Mouse (Mus musculus): Measurements from ENCODE around the gene Zfp687.

Zfp687 gene

DNA sequence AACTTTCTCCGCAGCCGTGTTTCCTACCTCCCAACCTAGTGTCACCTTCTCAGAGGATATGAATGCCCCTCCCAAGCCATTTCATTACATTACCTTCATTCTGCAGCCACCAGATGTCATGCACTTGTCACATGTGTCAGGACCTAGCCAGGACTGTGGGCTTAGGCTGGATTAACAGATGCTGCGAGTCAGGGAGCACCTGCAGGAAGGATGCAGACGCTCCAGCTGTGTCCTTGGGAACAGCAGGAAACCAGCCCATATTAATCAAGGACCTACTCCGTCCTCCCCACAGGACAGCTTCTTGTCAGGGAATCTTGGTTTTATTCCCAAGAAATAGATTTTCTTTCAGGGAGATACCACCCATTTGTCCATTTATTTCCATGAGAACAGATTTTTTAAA lies 54.9 kb downstream of the Zfp687 start:
- no peak for DNase-seq (ENCODE audit: low spot score)

- no peak for DNase-seq (ENCODE audit: low spot score)
Measured at GRCm38 (mm10) chr3:94959871-94960270, 55.4 kb downstream of the Zfp687 start.

GRCm38 (mm10) chr3:94958295-94958694 lies 57.0 kb downstream of the Zfp687 start:
- DNase-seq (ENCODE audit: low spot score), result no peak

All from lung, postnatal 25 days (tissue).